Mouse (Mus musculus) mesoderm, embryonic 11.5 days (tissue): ENCODE data around the gene Mphosph9.
"Not testable (repeated sequence)": the region's sequence is repeated elsewhere in the genome, so short reads cannot be mapped to it uniquely, and the experiment has no call there.

ENCODE experiments used
- DNase-seq: peaks from one replicate; pipeline ENCODE4 v3.0.0-alpha.2; 2012; ENCODE audit warnings: low read depth, low spot score

Mphosph9 gene

GRCm38 (mm10) chr5:124342897-124343296 is 15.1 kb upstream of the Mphosph9 start:
- DNase-seq, result no peak

GRCm38 (mm10) chr5:124341753-124342339 is 14.1 kb upstream of the Mphosph9 start:
- DNase-seq, result not testable (repeated sequence)

- no peak for DNase-seq
These were observed 11.0 kb upstream of the Mphosph9 start for GRCm38 (mm10) chr5:124338791-124339190.

GRCm38 (mm10) chr5:124337909-124338308 is 10.1 kb upstream of the Mphosph9 start:
- peak; percentile 63 for DNase-seq

- DNase-seq, result no peak
These were observed 9.3 kb upstream of the Mphosph9 start for GRCm38 (mm10) chr5:124337103-124337502.

GRCm38 (mm10) chr5:124334392-124334791 is 6.6 kb upstream of the Mphosph9 start:
- peak; percentile 70 for DNase-seq

- DNase-seq, result no peak
These were observed 2.3 kb upstream of the Mphosph9 start for GRCm38 (mm10) chr5:124330086-124330485.

- DNase-seq, result no peak
These were observed 943 bp downstream of the Mphosph9 start for GRCm38 (mm10) chr5:124326829-124327228.

- DNase-seq, result no peak
These were observed 10.1 kb downstream of the Mphosph9 start for GRCm38 (mm10) chr5:124317648-124318047.

GRCm38 (mm10) chr5:124315941-124316340 is 11.8 kb downstream of the Mphosph9 start:
- no peak for DNase-seq

- DNase-seq, result no peak
These were observed 12.3 kb downstream of the Mphosph9 start for GRCm38 (mm10) chr5:124315498-124315897.

GRCm38 (mm10) chr5:124310091-124310490 is 17.7 kb downstream of the Mphosph9 start:
- DNase-seq, result no peak

GRCm38 (mm10) chr5:124309155-124309554 is 18.6 kb downstream of the Mphosph9 start:
- no peak for DNase-seq

GRCm38 (mm10) chr5:124302853-124303252 is 24.9 kb downstream of the Mphosph9 start:
- not testable (repeated sequence) for DNase-seq

- peak; percentile 8 for DNase-seq
These were observed 27.6 kb downstream of the Mphosph9 start for GRCm38 (mm10) chr5:124300132-124300531.

- DNase-seq, result peak; percentile 40
These were observed 28.5 kb downstream of the Mphosph9 start for GRCm38 (mm10) chr5:124299307-124299706.

GRCm38 (mm10) chr5:124296475-124296874 is 31.3 kb downstream of the Mphosph9 start:
- no peak for DNase-seq

- DNase-seq, result no peak
These were observed 33.8 kb downstream of the Mphosph9 start for GRCm38 (mm10) chr5:124293967-124294366.

GRCm38 (mm10) chr5:124290216-124290615 is 37.6 kb downstream of the Mphosph9 start:
- DNase-seq, result no peak

GRCm38 (mm10) chr5:124287616-124288247 is 40.0 kb downstream of the Mphosph9 start:
- no peak for DNase-seq

- peak; percentile 9 for DNase-seq
These were observed 43.4 kb downstream of the Mphosph9 start for GRCm38 (mm10) chr5:124284330-124284729.

- DNase-seq, result no peak
These were observed 44.9 kb downstream of the Mphosph9 start for GRCm38 (mm10) chr5:124282854-124283253.

GRCm38 (mm10) chr5:124270226-124270625 is 57.5 kb downstream of the Mphosph9 start:
- DNase-seq, result no peak
